Mouse (Mus musculus) embryonic facial prominence, embryonic 14.5 days (tissue): ENCODE data around the gene Gm49673. TPM values are rescaled to one million over a fixed set of nuclear protein-coding genes. Genes with fewer than 3 reads are reported as not detected.
A peak's percentile ranks its signal among the peaks of the same experiment; 100 is the strongest.
"Not testable (repeated sequence)": the region's sequence is repeated elsewhere in the genome, so short reads cannot be mapped to it uniquely, and the experiment has no call there.

ENCODE experiments used
- ATAC-seq: fragments of 200-750 bp; cut with Nextera tagmentation; 2 replicates; pipeline ENCODE4 v1.8.0; 2017; ENCODE audit warnings: low read depth, moderate number of reproducible peaks, moderate TSS enrichment
- DNase-seq: peaks from one replicate; pipeline ENCODE4 v3.0.0-alpha.2; 2015; ENCODE audit warnings: low spot score
- H3K27ac ChIP-seq: fragments of 300-500 bp; sonication (generic); replicated peaks from 2 replicates; pipeline ENCODE4 v1.5.1; 2014; ENCODE audit warnings: low read depth, mild to moderate bottlenecking, low read length, moderate library complexity
- H3K27me3 ChIP-seq: fragments of 300-500 bp; sonication (generic); replicated peaks from 2 replicates; pipeline ENCODE4 v1.6.1; 2014; ENCODE audit warnings: low read length; ENCODE audit not compliant: control insufficient read depth, insufficient read depth
- H3K36me3 ChIP-seq: fragments of 300-500 bp; sonication (generic); 2 replicates; pipeline ENCODE4 v1.6.1; 2014; ENCODE audit warnings: low read length, mixed read lengths; ENCODE audit not compliant: control insufficient read depth, insufficient read depth
- H3K4me1 ChIP-seq: fragments of 300-500 bp; sonication (generic); 2 replicates; pipeline ENCODE4 v1.6.1; 2014; ENCODE audit warnings: antibody characterized with exemption, low read length; ENCODE audit not compliant: control insufficient read depth, insufficient read depth
- H3K4me2 ChIP-seq: fragments of 300-500 bp; sonication (generic); 2 replicates; pipeline ENCODE4 v1.6.1; 2014; ENCODE audit warnings: low read depth, mild to moderate bottlenecking, low read length, moderate library complexity, mixed read lengths
- H3K4me3 ChIP-seq: fragments of 300-500 bp; sonication (generic); 2 replicates; pipeline ENCODE4 v1.5.1; 2014; ENCODE audit warnings: low read depth, mild to moderate bottlenecking, low read length
- H3K9ac ChIP-seq: fragments of 300-500 bp; sonication (generic); 2 replicates; pipeline ENCODE4 v1.6.1; 2014; ENCODE audit warnings: low read depth, mild to moderate bottlenecking, low read length, moderate library complexity, mixed read lengths
- H3K9me3 ChIP-seq: fragments of 300-500 bp; sonication (generic); 2 replicates; pipeline ENCODE4 v1.6.1; 2016; ENCODE audit warnings: low read length; ENCODE audit not compliant: control insufficient read depth
- WGBS: fragments of 180-500 bp; shearing (Covaris S2); extraction: QIAGEN DNeasy Blood & Tissue Kit; methylation state at CpG from one replicate; pipeline ENCODE4 v1.1.7; 2014; 5-methylcytosine and 5-hydroxymethylcytosine counted together
- polyA plus RNA-seq: library from polyadenylated mRNA; unstranded; fragments of >200 nt; fragmentation: Nextera tagmentation; extraction: Ambion mirVana; gene quantifications from 2 replicates; pipeline ENCODE4 v1.2.1, GENCODE M21; 2014

Gene Gm49673
- polyA plus RNA-seq = not detected in 2 replicates

DNA sequence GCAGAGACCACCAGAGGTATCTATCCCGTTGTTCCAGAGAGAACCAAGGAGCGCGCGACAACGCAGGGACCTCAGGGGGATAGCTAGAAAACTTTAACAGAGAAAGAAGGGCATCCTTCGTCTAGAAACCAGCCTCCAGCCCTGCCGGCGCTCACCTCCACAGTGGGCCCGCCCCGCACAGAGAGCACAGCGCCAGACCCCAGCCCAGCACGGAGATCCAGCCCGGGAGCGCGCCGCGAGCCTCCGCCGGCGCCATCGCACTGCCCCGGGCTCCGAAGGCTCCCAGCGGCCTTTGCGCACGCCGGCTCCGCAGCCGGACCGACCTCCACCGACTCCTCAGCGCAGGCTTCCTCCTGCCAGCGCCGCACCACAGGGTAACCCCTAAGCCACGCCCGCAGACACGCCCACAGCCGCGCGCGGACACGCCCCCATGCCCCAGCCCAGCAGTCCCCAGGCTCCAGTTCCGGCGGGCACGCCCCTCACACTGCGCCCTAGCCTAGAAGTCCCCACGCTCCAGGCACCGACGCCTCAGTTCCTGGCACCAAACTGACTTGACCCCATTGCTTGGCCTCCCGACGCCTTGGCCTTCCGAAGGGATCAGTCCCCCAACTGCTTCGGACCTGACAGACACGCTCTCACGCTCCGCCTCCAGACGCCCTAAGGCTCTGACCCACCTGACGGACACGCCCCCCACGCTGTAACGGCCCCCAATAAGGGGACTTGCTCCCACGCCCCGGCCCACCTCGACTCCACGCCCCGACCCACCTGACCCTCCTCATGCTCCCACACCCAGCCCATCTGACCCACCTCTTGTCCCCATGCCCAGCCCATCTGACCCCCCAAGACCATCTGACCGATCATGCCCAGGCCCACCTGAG, at the start of gene Gm49673, which contains the start of gene Rnaset2a:
Gene Gm49673, minus strand, starts transcription at position 350 of the 878 bp plus-strand sequence.
Gene Rnaset2a, minus strand, starts transcription at position 659 of the 878 bp plus-strand sequence.
- not testable (repeated sequence) for H3K27me3 ChIP-seq, H3K9me3 ChIP-seq, DNase-seq, H3K36me3 ChIP-seq, H3K4me1 ChIP-seq, H3K27ac ChIP-seq
- H3K4me2 ChIP-seq = peak within 1 kb of the TSS; percentile 49
- peak within 1 kb of the TSS; percentile 52 for H3K4me3 ChIP-seq
- peak; percentile 98 for ATAC-seq
- WGBS = 1% methylated on average over 22 of the region's 67 CpGs
- H3K9ac ChIP-seq = peak within 1 kb of the TSS; percentile 65

DNA sequence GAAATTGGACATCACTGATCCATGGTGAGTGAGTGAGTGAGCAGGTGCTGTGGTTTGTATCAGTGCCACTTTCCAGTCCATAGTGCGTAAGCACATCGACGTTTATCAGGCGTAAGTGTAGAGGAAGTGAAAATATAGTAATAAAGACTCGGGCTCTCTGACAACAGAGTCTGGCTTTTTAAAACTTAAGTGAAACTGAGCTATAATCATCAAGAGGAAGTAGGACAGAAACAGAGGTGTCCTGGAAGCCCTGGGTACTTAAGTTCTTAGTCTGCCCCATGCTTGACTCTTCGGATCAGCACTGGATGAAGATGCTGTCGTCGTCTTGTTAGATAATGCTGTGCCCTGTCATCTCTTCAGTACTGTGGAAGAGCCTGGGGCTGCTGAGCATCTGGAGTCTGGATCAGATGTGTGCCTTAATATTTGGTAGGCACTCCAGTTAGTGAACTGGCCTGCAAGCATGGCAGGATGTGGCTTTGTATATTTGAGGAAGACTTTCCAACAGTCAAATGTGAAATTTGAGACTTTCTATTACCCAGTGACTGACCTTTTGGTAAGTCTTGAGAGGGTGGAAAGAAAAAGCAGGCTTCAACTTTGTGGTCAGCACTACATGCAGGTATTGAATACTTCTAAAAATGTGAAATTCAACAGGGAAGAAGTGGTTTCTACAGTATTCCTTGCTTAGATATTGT, 48.2 kb upstream of the Gm49673 start:
- ATAC-seq (no peak), DNase-seq (no peak)
- no peaks in the 10 kb centered on the region for H3K9me3 ChIP-seq
- H3K4me3 ChIP-seq = no peak overlapping the region
- H3K9ac ChIP-seq = no peak overlapping the region
- no peak overlapping the region for H3K27ac ChIP-seq
- WGBS = 85% methylated on average over 8 of the region's 8 CpGs
- H3K4me2 ChIP-seq = no peak overlapping the region
- H3K27me3 ChIP-seq = no peaks in the 10 kb centered on the region
- peaks cover 45% of the 10 kb centered on the region for H3K36me3 ChIP-seq
- H3K4me1 ChIP-seq = no peaks in the 10 kb centered on the region

DNA sequence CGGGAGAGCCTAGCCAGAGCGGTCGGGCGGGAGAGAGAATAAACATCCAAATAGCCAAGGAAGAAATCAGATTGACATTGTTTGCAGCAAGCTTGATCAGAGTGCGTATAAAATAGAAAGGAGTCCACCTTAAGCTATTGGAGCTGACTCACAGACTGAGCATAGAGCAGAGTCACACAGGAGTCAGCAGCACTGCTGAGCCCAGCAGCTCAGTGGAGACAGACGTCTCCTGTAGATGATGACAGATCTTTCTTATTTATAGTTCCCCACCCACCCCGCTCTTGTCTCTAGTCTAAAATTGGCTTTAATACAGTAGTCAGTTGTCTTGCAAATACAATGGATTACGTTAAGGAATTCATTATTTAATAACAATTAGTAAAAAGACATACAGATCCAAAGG, 46.1 kb upstream of the Gm49673 start:
- peaks cover 64% of the 10 kb centered on the region for H3K36me3 ChIP-seq
- no peaks in the 10 kb centered on the region for H3K4me1 ChIP-seq
- H3K4me2 ChIP-seq = no peak overlapping the region
- H3K9me3 ChIP-seq = no peaks in the 10 kb centered on the region
- DNase-seq (no peak), ATAC-seq (no peak)
- no peak overlapping the region for H3K9ac ChIP-seq
- no peaks in the 10 kb centered on the region for H3K27me3 ChIP-seq
- H3K4me3 ChIP-seq = no peak overlapping the region
- 86% methylated on average over 8 of the region's 8 CpGs for WGBS
- H3K27ac ChIP-seq = no peak overlapping the region

DNA sequence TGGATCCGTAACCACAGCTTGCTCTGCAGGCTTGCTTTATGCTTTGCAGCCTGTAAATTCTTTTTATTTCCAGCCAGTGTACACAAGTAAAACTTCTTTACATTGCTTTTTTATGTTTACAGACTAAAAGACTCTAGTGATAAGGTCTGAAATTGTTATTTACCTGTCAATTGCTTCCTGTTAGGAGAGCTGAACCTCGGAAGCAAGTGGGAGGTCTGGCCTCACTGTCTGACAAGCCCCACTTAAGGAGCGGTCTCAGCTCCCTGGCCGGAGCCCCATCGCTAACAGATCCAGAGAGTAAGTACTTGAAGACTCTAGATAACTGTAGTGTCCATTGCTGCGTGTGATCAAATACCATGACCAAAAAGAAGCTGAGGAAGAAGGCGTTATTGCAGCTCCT, 36.6 kb upstream of the Gm49673 start:
- ATAC-seq = no peak
- peaks cover 83% of the 10 kb centered on the region for H3K36me3 ChIP-seq
- no peaks in the 10 kb centered on the region for H3K9me3 ChIP-seq
- WGBS = 92% methylated on average over 7 of the region's 7 CpGs
- no peak for DNase-seq
- no peak overlapping the region for H3K9ac ChIP-seq
- no peak overlapping the region for H3K4me2 ChIP-seq
- no peak overlapping the region for H3K27ac ChIP-seq
- H3K4me3 ChIP-seq = no peak overlapping the region
- no peaks in the 10 kb centered on the region for H3K4me1 ChIP-seq
- no peaks in the 10 kb centered on the region for H3K27me3 ChIP-seq

DNA sequence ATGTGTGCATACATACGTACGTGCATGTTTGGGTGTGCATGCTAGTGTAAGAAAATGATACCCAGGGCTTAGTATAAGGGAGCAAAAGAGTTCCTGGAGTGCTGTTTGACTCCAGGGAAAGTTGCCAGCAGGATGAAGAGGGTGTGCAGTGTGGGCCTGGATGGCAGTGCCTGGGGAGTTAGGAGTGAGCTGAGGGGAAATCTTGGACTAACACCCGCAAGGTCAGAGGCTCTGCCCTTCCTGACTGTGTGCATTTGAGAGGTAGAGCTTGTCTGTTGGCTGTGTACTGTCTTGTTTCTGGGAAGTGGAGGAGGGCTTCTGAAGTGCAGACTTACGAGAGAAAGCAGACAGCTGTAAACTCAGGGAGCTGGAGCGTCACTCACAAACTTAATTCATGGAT, 36.2 kb upstream of the Gm49673 start:
- WGBS = 86% methylated on average over 5 of the region's 5 CpGs
- Histone ChIP-seq H3K4me3 (no peak overlapping the region), H3K4me2 (no peak overlapping the region), H3K27me3 (no peaks in the 10 kb centered on the region), H3K4me1 (no peaks in the 10 kb centered on the region), H3K9me3 (no peaks in the 10 kb centered on the region), H3K36me3 (peaks cover 83% of the 10 kb centered on the region), H3K27ac (no peak overlapping the region), H3K9ac (no peak overlapping the region)
- no peak for DNase-seq
- ATAC-seq = no peak

DNA sequence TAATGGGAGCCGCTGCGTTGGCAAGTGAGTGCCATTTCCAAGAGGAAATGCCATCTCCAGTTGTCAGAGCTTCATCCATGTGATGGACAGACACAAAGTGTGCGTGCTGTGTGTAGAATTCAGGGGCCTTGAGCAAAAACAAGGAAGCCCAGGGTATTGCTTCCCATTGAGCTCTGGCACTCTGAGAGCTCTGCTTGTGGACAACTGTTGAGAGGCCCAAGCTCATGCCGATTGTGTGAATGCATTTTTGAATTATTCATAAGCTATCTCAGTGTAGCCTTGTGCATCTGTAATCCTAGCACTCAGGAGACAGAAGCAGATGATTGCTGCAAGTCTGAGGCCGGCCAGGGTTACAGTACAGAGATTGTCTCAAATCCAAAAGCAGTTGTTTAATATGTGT, 29.5 kb upstream of the Gm49673 start:
- Histone ChIP-seq H3K4me3 (no peak overlapping the region), H3K4me2 (no peak overlapping the region), H3K36me3 (peaks cover 84% of the 10 kb centered on the region), H3K9me3 (no peaks in the 10 kb centered on the region), H3K27ac (no peak overlapping the region), H3K27me3 (no peaks in the 10 kb centered on the region), H3K9ac (no peak overlapping the region), H3K4me1 (no peaks in the 10 kb centered on the region)
- DNase-seq (no peak), ATAC-seq (no peak)
- WGBS = 91% methylated on average over 5 of the region's 5 CpGs

DNA sequence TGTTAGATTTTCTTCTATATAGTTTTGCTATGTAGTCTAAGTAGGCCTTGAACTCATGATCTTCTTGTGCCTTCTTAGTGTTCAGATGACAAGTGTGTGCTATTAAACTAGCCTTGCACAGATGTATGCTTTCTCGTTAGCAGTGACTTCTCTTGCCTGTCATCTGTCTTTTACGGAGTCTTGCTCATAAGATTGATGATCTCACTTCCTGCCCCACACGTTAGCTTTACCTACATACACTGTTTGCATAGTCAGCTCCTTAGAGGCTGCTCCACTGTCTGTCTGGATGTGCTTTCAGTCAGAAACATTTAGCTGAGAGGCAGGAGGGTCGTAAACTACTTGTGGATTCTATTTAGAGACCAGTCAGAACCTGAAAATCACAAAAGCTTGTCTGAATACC, 23.5 kb upstream of the Gm49673 start:
- 76% methylated on average over 4 of the region's 4 CpGs for WGBS
- H3K4me3 ChIP-seq = no peak overlapping the region
- no peaks in the 10 kb centered on the region for H3K4me1 ChIP-seq
- peaks cover 69% of the 10 kb centered on the region for H3K36me3 ChIP-seq
- no peak overlapping the region for H3K9ac ChIP-seq
- H3K27ac ChIP-seq = no peak overlapping the region
- H3K4me2 ChIP-seq = no peak overlapping the region
- no peaks in the 10 kb centered on the region for H3K27me3 ChIP-seq
- DNase-seq (no peak), ATAC-seq (no peak)
- no peaks in the 10 kb centered on the region for H3K9me3 ChIP-seq

DNA sequence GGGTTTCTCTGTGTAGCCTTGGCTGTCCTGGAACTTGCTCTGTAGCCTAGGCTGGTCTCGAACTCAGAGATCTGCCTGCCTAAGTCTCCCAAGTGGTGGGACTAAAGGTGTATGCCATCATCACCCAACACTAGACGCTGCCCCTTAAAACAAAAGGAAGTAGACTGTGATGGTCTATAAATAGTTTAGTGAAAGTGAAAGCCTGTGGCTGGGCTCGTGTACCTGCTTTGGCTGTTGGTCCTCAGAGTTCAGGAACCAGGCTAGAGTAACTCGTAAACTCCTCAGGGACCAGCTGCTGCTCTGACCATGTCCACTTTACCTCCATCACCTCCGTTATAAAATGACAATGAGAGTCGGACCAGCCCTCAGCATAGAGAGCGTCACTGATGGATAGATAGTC, 22.7 kb upstream of the Gm49673 start:
- peaks cover 61% of the 10 kb centered on the region for H3K36me3 ChIP-seq
- DNase-seq = no peak
- H3K4me1 ChIP-seq = no peaks in the 10 kb centered on the region

More for the DNA sequence above, 22.7 kb upstream of the Gm49673 start:
- Histone ChIP-seq H3K4me3 (no peak overlapping the region), H3K4me2 (no peak overlapping the region), H3K9me3 (no peaks in the 10 kb centered on the region), H3K27me3 (no peaks in the 10 kb centered on the region), H3K27ac (no peak overlapping the region), H3K9ac (no peak overlapping the region)
- no peak for ATAC-seq
- 94% methylated on average over 7 of the region's 7 CpGs for WGBS
